Mouse (Mus musculus) liver, postnatal 0 days (tissue): Measurements from ENCODE around the gene Ndc1. TPM values are rescaled to one million over a fixed set of nuclear protein-coding genes. Genes with fewer than 3 reads are reported as not detected.
"Not testable (repeated sequence)": the region's sequence is repeated elsewhere in the genome, so short reads cannot be mapped to it uniquely, and the experiment has no call there.

Source experiments
- ATAC-seq: fragments of 200-750 bp; cut with Nextera tagmentation; 2 replicates; pipeline ENCODE4 v1.8.0; 2017; ENCODE audit warnings: mild to moderate bottlenecking, moderate library complexity
- DNase-seq: peaks from one replicate; pipeline ENCODE4 v3.0.0-alpha.2; 2016
- H3K27ac ChIP-seq: fragments of 300-500 bp; sonication (generic); 2 replicates; pipeline ENCODE4 v1.5.1; 2014; ENCODE audit warnings: antibody characterized with exemption, moderate library complexity, mild to moderate bottlenecking, low read depth
- H3K27me3 ChIP-seq: fragments of 300-500 bp; sonication (generic); 2 replicates; pipeline ENCODE4 v1.6.1; 2014; ENCODE audit warnings: low read length, control low read depth, mixed read lengths; ENCODE audit not compliant: insufficient read depth
- H3K36me3 ChIP-seq: fragments of 300-500 bp; sonication (generic); replicated peaks from 2 replicates; pipeline ENCODE4 v1.6.1; 2014; ENCODE audit warnings: mild to moderate bottlenecking, control low read depth, low read length, moderate library complexity, mixed read lengths; ENCODE audit not compliant: insufficient read depth
- H3K4me1 ChIP-seq: fragments of 300-500 bp; sonication (generic); 2 replicates; pipeline ENCODE4 v1.6.1; 2014; ENCODE audit warnings: antibody characterized with exemption, mild to moderate bottlenecking, control low read depth; ENCODE audit not compliant: insufficient read depth
- H3K4me2 ChIP-seq: fragments of 300-500 bp; sonication (generic); 2 replicates; pipeline ENCODE4 v1.6.1; 2014; ENCODE audit warnings: low read depth, mild to moderate bottlenecking, low read length, moderate library complexity, mixed read lengths
- H3K4me3 ChIP-seq: fragments of 300-500 bp; sonication (generic); 2 replicates; pipeline ENCODE4 v1.5.1; 2014; ENCODE audit warnings: low read depth, low read length
- H3K9ac ChIP-seq: fragments of 300-500 bp; sonication (generic); replicated peaks from 2 replicates; pipeline ENCODE4 v1.6.1; 2014; ENCODE audit warnings: mild to moderate bottlenecking, moderate library complexity
- H3K9me3 ChIP-seq: fragments of 300-500 bp; sonication (generic); 2 replicates; pipeline ENCODE4 v1.6.1; 2016; ENCODE audit warnings: mild to moderate bottlenecking, control low read depth, low read length, mixed read lengths
- CTCF ChIP-seq: sonication (generic); IDR thresholded peaks from 2 replicates; pipeline ENCODE4 v1.5.1; 2016; ENCODE audit warnings: antibody characterized with exemption, low read depth
- EP300 ChIP-seq: IDR thresholded peaks from 2 replicates; pipeline ENCODE4 v1.6.1; 2016; ENCODE audit warnings: antibody characterized with exemption, low read depth, mild to moderate bottlenecking
- WGBS: fragments of 180-500 bp; shearing (Covaris S2); extraction: QIAGEN DNeasy Blood & Tissue Kit; methylation state at CpG from one replicate; pipeline ENCODE4 v1.1.7; 2014; ENCODE audit not compliant: insufficient replicate concordance; 5-methylcytosine and 5-hydroxymethylcytosine counted together
- polyA plus RNA-seq: library from polyadenylated mRNA; unstranded; fragments of >200 nt; fragmentation: Nextera tagmentation; extraction: Ambion mirVana; gene quantifications from 2 replicates; pipeline ENCODE4 v1.2.1, GENCODE M21; 2015

The Ndc1 gene
- polyA plus RNA-seq, 1 experiment from 2014 or later: 8.9 TPM

GRCm38 (mm10) chr4:107358460-107358859, 9.1 kb upstream of the Ndc1 start:
- Histone ChIP-seq H3K9me3 (no peaks in the 10 kb centered on the region), H3K4me3 (no peak overlapping the region), H3K9ac (no peak overlapping the region), H3K4me2 (no peak overlapping the region), H3K27me3 (no peaks in the 10 kb centered on the region), H3K27ac (no peak overlapping the region), H3K36me3 (0 out of 2 replicates have a peak, but pooled peaks cover 10% of the 10 kb centered on the region), H3K4me1 (no peaks in the 10 kb centered on the region)
- WGBS: 81% methylated on average over 3 of the region's 3 CpGs
- no peak for TF ChIP-seq EP300
- no peak for TF ChIP-seq CTCF
- no peak for DNase-seq
- ATAC-seq: no peak

- no peak overlapping the region for H3K9ac ChIP-seq
- DNase-seq: no peak
- TF ChIP-seq CTCF (no peak), EP300 (no peak)
- no peak overlapping the region for H3K4me3 ChIP-seq
- H3K4me2 ChIP-seq: no peak overlapping the region
- WGBS: 76% methylated on average over 7 of the region's 7 CpGs
- no peak for ATAC-seq
- H3K4me1 ChIP-seq: no peaks in the 10 kb centered on the region
- H3K36me3 ChIP-seq: 0 out of 2 replicates have a peak, but pooled peaks cover 10% of the 10 kb centered on the region
- H3K27ac ChIP-seq: no peak overlapping the region
- no peaks in the 10 kb centered on the region for H3K27me3 ChIP-seq
- no peaks in the 10 kb centered on the region for H3K9me3 ChIP-seq
Measured at GRCm38 (mm10) chr4:107360457-107361145, 7.0 kb upstream of the Ndc1 start.

- Histone ChIP-seq H3K27ac (no peak overlapping the region), H3K9ac (no peak overlapping the region), H3K36me3 (0 out of 2 replicates have a peak, but pooled peaks cover 7% of the 10 kb centered on the region), H3K4me2 (no peak overlapping the region), H3K4me3 (no peak overlapping the region), H3K27me3 (no peaks in the 10 kb centered on the region), H3K9me3 (no peaks in the 10 kb centered on the region), H3K4me1 (no peaks in the 10 kb centered on the region)
- no peak for DNase-seq
- ATAC-seq: no peak
- TF ChIP-seq EP300 (no peak), CTCF (no peak)
- WGBS: 74% methylated on average over 4 of the region's 4 CpGs
Measured at GRCm38 (mm10) chr4:107362755-107363154, 4.8 kb upstream of the Ndc1 start.

GRCm38 (mm10) chr4:107363573-107363972, 4.0 kb upstream of the Ndc1 start:
- Histone ChIP-seq H3K27ac (no peak overlapping the region), H3K9me3 (no peaks in the 10 kb centered on the region)
- ATAC-seq: no peak

GRCm38 (mm10) chr4:107364190-107364639, 3.4 kb upstream of the Ndc1 start:
- no peaks in the 10 kb centered on the region for H3K27me3 ChIP-seq
- H3K36me3 ChIP-seq: 0 out of 2 replicates have a peak, but pooled peaks cover 4% of the 10 kb centered on the region
- DNase-seq (peak; percentile 28), ATAC-seq (no peak)
- H3K4me1 ChIP-seq: peaks cover 8% of the 10 kb centered on the region
- no peaks in the 10 kb centered on the region for H3K9me3 ChIP-seq
- TF ChIP-seq EP300: no peak
- TF ChIP-seq CTCF: no peak
- peak overlapping the region; percentile 72 for H3K27ac ChIP-seq
- no peak overlapping the region for H3K9ac ChIP-seq
- H3K4me2 ChIP-seq: peak overlapping the region; percentile 16; the same call in 1 of the 2 replicates
- 34% methylated on average over 5 of the region's 5 CpGs for WGBS
- H3K4me3 ChIP-seq: no peak overlapping the region

More at GRCm38 (mm10) chr4:107363573-107363972, 4.0 kb upstream of the Ndc1 start:
- DNase-seq: no peak
- Histone ChIP-seq H3K4me1 (peaks cover 3% of the 10 kb centered on the region; the same call in 1 of the 2 replicates), H3K27me3 (no peaks in the 10 kb centered on the region), H3K4me2 (no peak overlapping the region), H3K9ac (no peak overlapping the region), H3K4me3 (no peak overlapping the region), H3K36me3 (0 out of 2 replicates have a peak, but pooled peaks cover 5% of the 10 kb centered on the region)
- 71% methylated on average over 6 of the region's 6 CpGs for WGBS
- TF ChIP-seq CTCF: 0 out of 2 replicates have a peak, but pooled peaks have one; percentile 22
- no peak for TF ChIP-seq EP300

GRCm38 (mm10) chr4:107366408-107366807, 1.2 kb upstream of the Ndc1 start:
- H3K4me2 ChIP-seq: not testable (repeated sequence)

More at GRCm38 (mm10) chr4:107366408-107366807, 1.2 kb upstream of the Ndc1 start:
- not testable (repeated sequence) for H3K27me3 ChIP-seq, H3K27ac ChIP-seq, DNase-seq, H3K4me1 ChIP-seq, ATAC-seq, H3K9me3 ChIP-seq, H3K36me3 ChIP-seq, H3K9ac ChIP-seq, H3K4me3 ChIP-seq
